Mouse (Mus musculus) B cell, adult 2 months (primary cell): ENCODE results near the gene Tmem254a.
"Not testable (repeated sequence)": the region's sequence is repeated elsewhere in the genome, so short reads cannot be mapped to it uniquely, and the experiment has no call there.

Experiments
- DNase-seq, 2 experiments: peaks; one replicate each; pipeline ENCODE4 v3.0.0; 2022

Tmem254a gene

DNA sequence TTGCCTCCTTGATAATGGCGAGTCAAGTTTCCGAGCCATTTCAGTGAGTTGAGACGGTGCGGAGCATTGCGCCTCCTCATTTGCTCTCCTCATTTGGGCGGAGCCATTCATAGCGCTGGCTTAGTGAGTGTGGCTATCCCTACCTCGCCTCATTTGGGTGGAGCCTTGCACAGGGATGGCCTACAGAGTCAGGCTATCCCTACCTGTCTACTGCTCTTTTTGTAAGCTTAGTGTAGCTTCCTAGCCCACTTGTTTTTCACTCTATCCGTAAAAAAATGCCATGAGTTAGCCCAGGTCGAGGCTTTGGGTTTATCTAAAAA is at the start of gene Tmem254a:
Gene Tmem254a, minus strand, starts transcription at position 111 of the 320 bp plus-strand sequence.
- not testable (repeated sequence) for DNase-seq

DNA sequence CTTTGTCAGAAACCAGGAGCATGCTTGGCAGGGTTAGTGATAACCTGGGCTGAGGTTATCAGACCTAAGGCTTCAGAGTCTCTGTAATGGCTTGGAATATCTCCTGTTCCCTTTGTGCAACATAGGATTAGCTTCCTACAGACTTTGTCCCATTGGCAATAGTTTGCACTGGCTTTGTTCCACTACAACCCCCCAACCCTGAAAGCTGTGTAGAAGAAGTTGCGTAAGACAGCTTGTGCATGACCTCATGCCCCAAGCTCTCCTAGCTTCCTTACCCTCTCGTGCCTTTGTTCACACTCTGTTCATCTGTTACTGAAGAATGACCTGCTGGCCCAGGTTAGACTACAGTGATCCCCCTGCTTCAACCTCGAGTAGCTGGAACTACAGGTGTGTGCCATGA is 30.4 kb upstream of the Tmem254a start:
- not testable (repeated sequence) for DNase-seq

DNA sequence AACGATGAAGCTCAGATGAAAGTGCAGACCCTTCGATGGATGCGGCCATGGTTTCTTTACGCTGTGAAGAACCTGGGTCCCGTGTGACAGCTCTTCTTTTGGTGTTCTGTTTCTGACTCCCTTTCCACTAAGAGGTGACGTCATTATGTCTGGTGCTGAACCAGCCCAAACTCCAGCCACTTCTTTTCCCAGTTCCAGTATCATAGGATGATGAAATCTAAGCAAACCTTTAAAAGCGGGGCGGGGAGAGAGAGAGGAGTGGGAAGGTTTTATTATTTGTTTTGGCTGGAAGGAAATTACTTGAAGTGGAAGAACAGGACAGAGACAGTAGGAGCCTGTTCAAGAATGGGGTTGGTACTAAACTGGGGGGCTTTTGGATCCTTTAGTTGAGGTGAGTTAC is 10.5 kb upstream of the Tmem254a start, which contains the start of gene Cphx1:
Gene Cphx1, plus strand, starts transcription at position 301 of the 400 bp plus-strand sequence.
- DNase-seq, result not testable (repeated sequence)

DNA sequence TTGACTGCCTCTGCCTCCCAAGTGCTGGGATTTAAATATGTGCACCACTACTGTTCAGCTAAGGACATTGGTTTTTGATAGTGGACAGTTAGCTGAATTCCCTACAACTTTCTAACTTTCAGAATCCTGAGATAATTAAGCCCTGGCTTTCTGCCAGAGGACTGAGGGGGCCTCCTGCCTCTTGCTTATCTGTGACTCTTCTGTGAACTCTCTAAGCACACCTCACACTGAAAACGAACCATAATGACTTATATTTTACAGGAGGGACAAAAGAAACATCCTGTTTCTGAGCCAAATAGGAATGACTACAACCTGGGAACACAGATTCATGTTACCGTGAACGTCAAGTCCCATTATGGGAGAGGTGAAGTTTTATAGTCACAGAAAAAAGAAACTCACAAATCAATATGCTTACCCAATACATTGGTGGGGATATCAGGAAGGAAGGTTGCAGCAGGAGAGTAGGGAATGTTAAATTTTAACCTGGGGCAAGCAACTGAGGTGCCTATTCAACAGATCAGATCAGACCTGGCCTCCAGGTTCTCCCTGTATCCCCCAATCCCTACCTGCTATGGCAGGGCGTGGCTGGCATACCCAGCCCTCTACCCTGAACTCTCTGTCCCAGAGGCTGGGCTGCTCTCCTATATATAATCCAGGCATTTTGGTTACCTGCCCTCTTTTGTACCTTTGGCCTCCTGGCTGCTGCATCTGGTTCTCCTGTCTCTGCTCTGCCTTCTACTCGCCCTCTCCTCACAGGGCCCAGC is 9.6 kb upstream of the Tmem254a start:
- not testable (repeated sequence) for DNase-seq

DNA sequence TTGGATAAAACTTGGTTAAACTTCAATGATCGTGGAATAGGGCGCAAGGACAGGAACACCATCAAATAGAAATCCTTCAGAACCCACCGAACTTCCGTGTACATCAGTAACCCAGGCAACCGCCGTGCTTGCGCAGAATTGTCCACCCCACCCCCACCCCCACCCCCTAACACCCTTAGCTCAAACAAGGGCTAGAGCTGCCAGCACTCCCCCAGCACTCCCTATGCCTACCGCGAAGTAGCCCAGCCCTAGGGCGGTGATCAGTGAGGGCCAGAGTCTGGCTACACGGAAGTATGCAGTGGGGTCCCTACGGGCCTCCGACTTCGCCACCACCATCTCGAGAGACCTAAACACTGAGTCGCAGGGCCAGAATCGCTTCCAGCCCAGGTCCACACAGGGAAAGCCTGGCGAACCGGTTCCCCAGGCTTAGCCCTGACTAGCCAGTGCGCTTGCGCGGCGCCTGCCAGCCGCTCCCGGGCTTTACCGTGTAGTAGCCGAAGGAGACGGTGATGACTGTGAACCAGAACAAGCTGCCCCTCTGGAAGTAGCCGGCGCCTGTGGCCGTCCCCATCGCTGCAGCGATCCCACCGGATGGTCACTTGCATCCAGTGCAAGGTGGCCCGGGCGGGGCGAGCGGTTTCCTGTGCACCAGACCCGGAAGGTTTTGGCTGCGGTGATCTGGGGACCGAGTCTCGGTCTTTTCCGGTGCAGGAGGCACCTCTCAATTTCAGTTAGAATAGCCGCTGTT is 484 bp downstream of the Tmem254a start:
- DNase-seq, result not testable (repeated sequence)

DNA sequence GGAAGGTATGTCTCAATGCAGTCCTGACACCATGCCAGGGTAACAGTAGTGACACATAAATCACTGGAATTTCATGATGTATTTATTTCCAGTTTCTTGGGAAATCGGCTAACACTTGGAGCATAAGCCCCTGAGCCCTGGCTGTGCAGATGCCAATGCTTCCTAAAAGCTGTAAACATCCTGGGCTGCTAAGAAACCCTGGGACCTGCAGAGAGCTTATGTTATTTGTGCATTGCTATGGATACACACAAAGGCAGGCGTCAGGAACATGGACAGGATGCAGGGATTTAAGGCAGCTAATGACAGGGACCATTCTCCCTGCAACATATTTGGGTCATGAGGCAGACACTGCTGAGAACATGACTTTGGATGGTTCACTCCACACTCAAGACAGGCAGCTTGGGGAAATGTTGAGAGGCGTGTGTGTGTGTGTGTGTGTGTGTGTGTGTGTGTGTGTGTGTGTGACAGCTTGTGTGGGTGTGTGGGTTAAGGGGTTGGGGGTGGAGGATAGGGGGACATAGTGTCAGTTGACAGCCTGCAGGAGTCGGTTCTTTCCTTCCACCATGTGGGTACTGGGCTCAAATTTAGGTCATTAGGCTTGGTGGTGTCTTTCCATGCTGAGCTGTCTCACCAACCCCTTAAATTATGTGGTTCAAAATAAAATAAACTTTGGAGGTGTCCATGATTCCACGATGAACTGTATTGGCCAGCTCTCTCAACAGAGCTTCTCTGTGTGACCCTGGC is 8.9 kb downstream of the Tmem254a start:
- not testable (repeated sequence) for DNase-seq

DNA sequence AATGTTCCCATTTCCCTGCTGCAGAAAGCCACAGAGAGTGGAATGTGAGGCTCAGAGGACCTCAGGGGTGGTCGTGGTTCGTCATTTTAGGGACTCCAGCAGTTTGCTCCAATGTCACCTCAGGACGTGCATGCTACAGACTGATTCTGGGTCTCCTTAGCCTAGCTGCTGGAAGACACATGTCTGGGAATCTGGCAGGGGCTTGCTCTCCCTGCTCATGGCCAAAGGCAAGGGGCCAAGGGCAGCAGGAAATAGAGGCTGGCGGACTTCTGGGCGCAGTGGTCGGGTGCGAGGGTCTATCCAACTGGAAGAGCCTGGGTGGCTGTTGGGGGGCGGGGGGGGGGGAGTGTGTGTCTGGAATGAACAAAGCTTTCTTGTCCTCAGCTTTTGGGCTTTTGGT is 18.5 kb downstream of the Tmem254a start:
- not testable (repeated sequence) for DNase-seq

DNA sequence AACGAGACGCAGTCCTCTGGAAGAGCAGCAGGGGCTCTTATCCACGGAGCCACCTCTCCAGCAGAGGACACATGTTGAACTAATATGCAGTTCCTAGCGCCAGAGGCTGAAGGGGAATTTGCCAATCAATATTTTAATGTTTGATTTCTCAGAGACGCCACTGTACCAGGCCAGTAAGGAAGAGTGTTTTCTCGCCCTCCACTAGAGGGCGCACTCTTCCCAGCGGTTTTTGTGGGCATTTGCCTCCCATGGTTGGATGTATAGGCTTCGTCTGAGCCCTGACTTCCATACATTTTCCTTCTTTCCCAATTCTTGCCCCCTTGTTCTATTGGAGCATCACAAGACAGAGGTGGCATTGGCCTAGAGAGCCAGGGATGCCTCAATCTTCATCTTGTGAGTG is 20.2 kb downstream of the Tmem254a start:
- DNase-seq, result not testable (repeated sequence)

DNA sequence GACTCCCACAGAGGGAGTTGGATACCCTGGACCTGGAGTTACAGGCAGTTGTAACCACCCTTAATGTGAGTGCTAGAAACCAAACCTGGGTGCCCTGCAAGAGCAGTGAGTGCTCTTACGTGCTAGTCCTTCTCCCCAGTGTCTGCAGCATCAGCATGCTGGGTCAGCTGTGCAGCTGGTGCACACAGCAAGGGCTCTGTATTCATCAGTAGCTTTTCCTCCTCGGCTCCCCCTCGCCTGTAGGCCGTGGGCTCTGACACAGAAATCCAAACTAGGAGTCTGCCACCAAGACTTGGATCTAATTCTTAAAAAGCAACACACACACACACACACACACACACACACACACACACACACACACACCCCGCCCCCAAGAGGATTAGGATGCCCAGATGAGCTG is 22.2 kb downstream of the Tmem254a start:
- DNase-seq, result not testable (repeated sequence)

DNA sequence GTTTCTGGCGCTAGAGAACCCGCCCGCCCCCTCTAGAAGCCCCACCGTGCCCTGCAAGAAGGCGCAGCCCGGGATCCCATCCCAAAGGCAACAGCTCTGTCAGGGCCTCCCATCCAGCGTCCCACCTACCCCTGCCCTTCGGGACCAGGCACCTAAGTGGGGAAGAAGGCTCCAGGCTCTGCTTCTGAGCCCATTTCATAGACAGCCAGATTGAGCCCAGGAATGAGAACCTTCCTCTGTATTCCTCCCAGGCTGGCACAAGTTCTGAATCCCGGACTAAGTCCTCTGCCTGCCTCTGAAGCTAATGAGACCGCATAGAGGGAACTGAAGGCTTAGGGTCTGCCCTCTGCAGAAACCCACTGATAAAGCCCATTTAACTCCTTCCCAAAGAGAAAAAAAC is 24.5 kb downstream of the Tmem254a start, which contains the start of gene Plac9a:
Gene Plac9a, minus strand, starts transcription at position 101 of the 400 bp plus-strand sequence.
- not testable (repeated sequence) for DNase-seq

DNA sequence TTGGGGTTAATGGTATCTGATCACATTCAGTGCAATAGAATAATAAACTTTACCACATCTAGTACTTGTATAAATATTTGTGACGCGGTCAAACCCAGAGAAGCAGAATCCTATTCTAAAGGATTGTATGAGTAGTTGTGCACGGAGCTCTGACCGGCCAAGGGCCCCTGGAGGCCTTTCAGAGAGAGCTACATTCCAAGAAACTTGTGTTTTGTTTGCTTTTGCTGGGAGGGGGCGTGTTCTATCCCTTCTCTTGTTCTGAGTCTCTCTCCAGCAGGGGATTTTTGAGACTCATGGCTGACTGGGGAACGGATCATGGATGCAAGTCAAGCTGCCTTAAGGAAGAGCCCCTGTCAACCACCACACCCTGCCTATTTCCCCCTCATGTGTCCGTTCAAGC is 31.8 kb downstream of the Tmem254a start:
- DNase-seq, result not testable (repeated sequence)

DNA sequence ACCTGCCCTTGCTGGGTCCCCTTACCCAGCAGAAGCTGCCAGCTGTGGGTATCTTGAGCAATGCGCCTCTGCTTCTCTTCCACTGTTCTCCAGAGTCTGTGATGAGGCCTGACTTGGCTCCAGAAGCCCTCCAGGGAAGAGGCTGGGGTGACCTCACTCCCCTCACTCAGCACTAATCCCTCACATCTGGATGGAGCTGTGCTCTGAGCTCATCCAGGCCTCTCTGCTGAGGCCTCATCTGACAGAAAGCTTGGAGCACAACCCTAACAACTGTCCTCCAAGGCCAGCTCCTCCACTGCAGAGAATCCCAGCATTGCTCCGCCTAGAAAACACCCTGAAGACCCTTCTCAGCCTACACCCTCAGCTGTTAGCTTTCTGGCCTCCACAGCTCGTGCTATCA is 32.9 kb downstream of the Tmem254a start:
- DNase-seq, result not testable (repeated sequence)

DNA sequence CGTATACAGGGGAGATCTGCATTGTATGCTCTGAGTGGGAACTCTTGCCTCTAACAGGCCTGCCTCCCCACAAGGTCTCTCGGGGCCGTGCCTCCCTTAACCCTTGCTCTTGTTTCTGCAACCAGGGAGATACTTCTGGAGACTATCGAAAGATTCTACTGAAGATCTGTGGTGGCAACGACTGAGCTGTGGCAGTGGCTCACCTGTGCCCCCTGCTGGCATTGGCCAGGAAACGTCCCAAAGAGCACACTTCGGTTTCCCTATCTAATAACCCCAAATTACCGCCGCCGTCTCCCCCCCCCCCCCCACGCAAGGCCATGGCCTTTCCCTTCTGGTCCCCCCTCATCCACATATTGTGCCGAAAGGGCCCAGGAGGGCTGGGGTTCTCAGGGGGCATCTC is 41.6 kb downstream of the Tmem254a start:
- DNase-seq, result not testable (repeated sequence)

DNA sequence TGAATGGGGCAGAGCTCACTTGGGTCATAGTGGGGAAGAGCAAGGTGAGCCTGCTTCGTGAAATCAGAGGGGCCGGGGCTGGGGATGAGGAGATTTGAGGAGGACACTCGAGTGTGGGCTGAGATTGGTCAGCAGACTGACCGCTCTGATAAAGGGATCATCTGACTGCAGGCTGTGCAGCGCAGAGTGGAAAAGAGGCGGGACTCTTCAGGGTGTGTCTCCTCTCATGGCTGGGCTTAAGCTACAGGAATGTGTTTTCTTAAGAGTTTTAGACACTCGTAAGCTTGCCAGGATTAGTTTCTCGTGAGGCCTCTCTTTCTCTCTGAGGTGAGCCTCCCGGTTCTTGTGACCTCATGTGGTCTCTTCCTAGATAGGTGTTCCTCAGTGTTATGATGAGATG is 45.7 kb downstream of the Tmem254a start:
- DNase-seq, result not testable (repeated sequence)

DNA sequence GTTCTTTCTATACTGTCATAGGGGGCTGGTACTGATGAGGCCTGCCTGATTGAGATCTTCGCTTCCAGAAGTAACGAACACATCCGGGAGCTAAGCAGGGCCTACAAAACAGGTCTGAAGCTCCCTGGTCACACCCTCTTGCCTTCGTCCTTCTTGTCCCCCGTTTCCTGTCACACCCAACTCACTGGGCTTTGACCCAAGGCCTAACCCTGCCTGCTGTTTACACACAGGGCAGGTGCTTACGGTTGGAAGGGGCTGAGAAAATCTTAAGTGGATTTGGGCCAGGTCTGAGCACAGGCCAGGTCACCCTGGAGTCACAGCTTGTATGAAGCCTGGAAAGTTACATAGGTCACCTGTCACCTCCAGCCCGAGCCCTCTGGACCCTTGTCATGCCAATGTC is 50.8 kb downstream of the Tmem254a start:
- not testable (repeated sequence) for DNase-seq
